Mouse (Mus musculus) ES-Bruce4 (cell line): ENCODE measurements at regions not wholly inside any gene's neighbourhood (a gene's known extent, or its start where the extent isn't known, plus 50 kb on each side); places are given as distances from the start of the nearest gene placed in this dataset.

Source experiments
- CTCF ChIP-seq: IDR thresholded peaks from one replicate; pipeline ENCODE4 v1.8.1; 2011; ENCODE audit warnings: low read depth, low read length
- EP300 ChIP-seq: IDR thresholded peaks from 2 replicates; pipeline ENCODE4 v1.6.1; 2011; ENCODE audit warnings: low read depth, low read length; ENCODE audit not compliant: insufficient read depth
- POLR2A ChIP-seq: IDR thresholded peaks from one replicate; pipeline ENCODE4 v1.8.1; 2011; ENCODE audit warnings: low read length; ENCODE audit not compliant: insufficient read depth

DNA sequence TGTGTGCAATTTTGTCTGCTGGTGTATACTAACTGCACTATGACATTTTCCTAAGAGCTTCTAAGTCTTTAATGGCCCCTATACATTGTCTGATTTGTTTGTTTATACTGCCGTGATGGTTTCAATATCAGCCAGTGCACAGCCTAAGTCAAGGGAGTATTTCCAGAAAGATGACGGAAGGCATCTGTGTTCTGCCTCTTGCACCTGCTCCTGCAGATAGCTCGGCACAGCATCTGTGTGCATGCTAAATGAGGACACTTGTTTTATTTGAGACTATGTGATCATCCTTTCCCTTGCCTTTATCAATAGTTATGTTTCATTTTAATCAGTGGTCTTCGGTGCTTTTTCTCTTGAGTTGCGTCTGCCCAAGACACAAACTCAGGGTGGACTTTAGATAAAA, 64.6 kb upstream of the Phactr1 start:
- no peak for TF ChIP-seq CTCF
- TF ChIP-seq EP300: no peak
- no peak for TF ChIP-seq POLR2A
